Mouse (Mus musculus): ENCODE measurements around the gene Ms4a3.

Gene Ms4a3

GRCm38 (mm10) chr19:11589891-11590449, 50.7 kb downstream of the Ms4a3 start:
- DNase-seq (ENCODE audit: extremely low read depth, low read depth, low spot score) = no peak

DNA sequence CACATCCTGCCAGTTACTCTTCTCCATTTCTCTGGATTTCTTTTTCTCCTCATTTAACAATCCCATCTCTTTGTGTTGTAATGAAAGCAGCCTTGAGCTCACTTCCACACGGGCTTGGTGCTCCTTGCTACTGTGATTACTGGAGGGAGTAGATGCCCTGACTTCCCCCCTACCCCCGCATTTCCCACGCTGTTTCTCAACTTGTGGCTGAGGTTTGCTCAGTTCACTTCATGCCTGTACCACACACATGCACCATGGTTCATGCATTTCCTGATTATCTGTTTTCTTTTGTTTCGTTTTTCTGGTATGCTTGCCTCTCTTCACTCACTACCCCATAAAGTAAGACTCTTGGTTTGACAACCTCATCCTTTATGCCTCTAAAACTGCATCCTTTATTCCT, 51.4 kb downstream of the Ms4a3 start:
- DNase-seq (ENCODE audit: extremely low read depth, low read depth, low spot score) = no peak
